Mouse (Mus musculus): ENCODE data around the gene Map4k3. TPM values are rescaled to one million over a fixed set of nuclear protein-coding genes. Genes with fewer than 3 reads are reported as not detected.

Gene Map4k3
- polyA plus RNA-seq, 1 experiment from 2014 or later = 37.5 TPM

DNA sequence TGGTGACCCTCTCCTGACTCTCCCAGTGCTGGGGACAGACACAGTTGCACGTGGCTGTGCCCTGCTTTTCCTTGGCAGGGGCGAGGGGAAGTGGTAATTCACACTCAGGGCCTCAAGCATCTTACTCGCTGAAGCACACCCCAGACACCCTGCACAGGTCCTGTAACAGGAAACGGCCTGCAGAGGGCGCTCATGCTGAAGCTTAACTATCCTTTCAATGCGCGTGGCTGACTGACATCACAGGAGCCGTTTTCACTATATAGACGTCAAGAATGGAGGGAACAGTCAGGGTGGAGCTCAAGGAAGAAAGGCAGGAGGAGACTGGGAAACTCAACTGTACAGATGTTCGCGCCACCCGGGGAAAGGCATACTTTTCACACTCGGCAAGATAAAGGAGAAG is 126.9 kb downstream of the Map4k3 start:
- no peak overlapping the region for H3K4me3 ChIP-seq (ENCODE audit: low read depth, low read length)
- H3K9ac ChIP-seq (replicated peaks; ENCODE audit: low read depth) = no peak overlapping the region
- no peaks in the 10 kb centered on the region for H3K4me1 ChIP-seq (ENCODE audit: insufficient read depth, low read depth, low read length)
- ATAC-seq (no peak), DNase-seq (ENCODE audit: low spot score) (peak; percentile 38)
- no peaks in the 10 kb centered on the region for H3K27me3 ChIP-seq (replicated peaks; ENCODE audit: insufficient read depth, low read length)
- TF ChIP-seq CTCF (IDR thresholded peaks at IDR 0.05) (peak; percentile 66), EP300 (IDR thresholded peaks at IDR 0.05) (no peak)
- 58% methylated on average over 13 of the region's 13 CpGs for WGBS
- no peaks in the 10 kb centered on the region for H3K9me3 ChIP-seq (ENCODE audit: low read length)
- peaks cover 56% of the 10 kb centered on the region for H3K36me3 ChIP-seq (ENCODE audit: insufficient read depth, low read length)
- H3K4me2 ChIP-seq (replicated peaks; ENCODE audit: low read depth, low read length) = no peak overlapping the region
- H3K27ac ChIP-seq (ENCODE audit: low read length) = no peak overlapping the region

- no peak overlapping the region for H3K27ac ChIP-seq (ENCODE audit: low read length)
- no peak overlapping the region for H3K4me3 ChIP-seq (ENCODE audit: low read depth, low read length)
- 91% methylated on average over 6 of the region's 6 CpGs for WGBS
- TF ChIP-seq CTCF (IDR thresholded peaks at IDR 0.05) (no peak), EP300 (IDR thresholded peaks at IDR 0.05) (no peak)
- no peak overlapping the region for H3K4me2 ChIP-seq (replicated peaks; ENCODE audit: low read depth, low read length)
- no peak overlapping the region for H3K9ac ChIP-seq (replicated peaks; ENCODE audit: low read depth)
- H3K9me3 ChIP-seq (ENCODE audit: low read length) = no peaks in the 10 kb centered on the region
- peaks cover 25% of the 10 kb centered on the region; the same call in 1 of the 2 replicates for H3K36me3 ChIP-seq (ENCODE audit: insufficient read depth, low read length)
- H3K4me1 ChIP-seq (ENCODE audit: insufficient read depth, low read depth, low read length) = no peaks in the 10 kb centered on the region
- ATAC-seq (no peak), DNase-seq (ENCODE audit: low spot score) (no peak)
- H3K27me3 ChIP-seq (replicated peaks; ENCODE audit: insufficient read depth, low read length) = no peaks in the 10 kb centered on the region
Observed at GRCm38 (mm10) chr17:80583051-80583450, 145.2 kb downstream of the Map4k3 start.

- Histone ChIP-seq H3K36me3 (ENCODE audit: insufficient read depth, low read length) (peaks cover 22% of the 10 kb centered on the region; the same call in 1 of the 2 replicates), H3K4me1 (ENCODE audit: insufficient read depth, low read depth, low read length) (peaks cover 3% of the 10 kb centered on the region; the same call in 1 of the 2 replicates), H3K9me3 (ENCODE audit: low read length) (no peaks in the 10 kb centered on the region), H3K27me3 (replicated peaks; ENCODE audit: insufficient read depth, low read length) (no peaks in the 10 kb centered on the region), H3K27ac (ENCODE audit: low read length) (no peak overlapping the region), H3K4me3 (ENCODE audit: low read depth, low read length) (no peak overlapping the region), H3K4me2 (replicated peaks; ENCODE audit: low read depth, low read length) (no peak overlapping the region), H3K9ac (replicated peaks; ENCODE audit: low read depth) (no peak overlapping the region)
- 55% methylated on average over 6 of the region's 6 CpGs for WGBS
- DNase-seq (ENCODE audit: low spot score) (no peak), ATAC-seq (no peak)
- TF ChIP-seq EP300 (IDR thresholded peaks at IDR 0.05) (no peak), CTCF (IDR thresholded peaks at IDR 0.05) (no peak)
Observed at GRCm38 (mm10) chr17:80579901-80580300, 148.4 kb downstream of the Map4k3 start.

GRCm38 (mm10) chr17:80579089-80579488 is 149.2 kb downstream of the Map4k3 start:
- Histone ChIP-seq H3K4me3 (ENCODE audit: low read depth, low read length) (no peak overlapping the region), H3K4me2 (replicated peaks; ENCODE audit: low read depth, low read length) (no peak overlapping the region), H3K27me3 (replicated peaks; ENCODE audit: insufficient read depth, low read length) (no peaks in the 10 kb centered on the region), H3K36me3 (ENCODE audit: insufficient read depth, low read length) (peaks cover 16% of the 10 kb centered on the region; the same call in 1 of the 2 replicates), H3K27ac (ENCODE audit: low read length) (no peak overlapping the region), H3K4me1 (ENCODE audit: insufficient read depth, low read depth, low read length) (peaks cover 3% of the 10 kb centered on the region; the same call in 1 of the 2 replicates), H3K9me3 (ENCODE audit: low read length) (no peaks in the 10 kb centered on the region), H3K9ac (replicated peaks; ENCODE audit: low read depth) (no peak overlapping the region)
- WGBS = 90% methylated on average over 9 of the region's 9 CpGs
- no peak for TF ChIP-seq CTCF (IDR thresholded peaks at IDR 0.05)
- TF ChIP-seq EP300 (IDR thresholded peaks at IDR 0.05) = no peak
- DNase-seq (ENCODE audit: low spot score) (no peak), ATAC-seq (no peak)

DNA sequence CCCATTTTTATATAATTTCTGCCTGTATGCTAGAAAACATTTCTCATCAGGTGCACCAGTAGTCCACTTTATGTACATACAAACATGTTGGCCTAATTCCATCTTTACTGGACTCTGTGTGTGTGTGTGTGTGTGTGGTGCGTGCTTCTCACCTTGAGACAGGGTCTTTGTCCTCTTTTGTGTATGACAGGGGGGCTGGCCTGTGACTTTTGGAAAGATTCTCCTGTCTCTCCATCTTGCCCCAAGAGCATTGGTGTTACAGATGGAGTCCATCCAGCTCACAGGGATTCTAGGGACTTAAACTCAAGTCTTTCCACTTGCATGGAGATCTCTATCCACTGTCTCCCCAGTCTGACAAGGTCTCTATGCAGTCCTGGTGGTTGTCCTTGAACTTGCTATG is 150.2 kb downstream of the Map4k3 start:
- H3K9me3 ChIP-seq (ENCODE audit: low read length) = no peaks in the 10 kb centered on the region
- ATAC-seq (no peak), DNase-seq (ENCODE audit: low spot score) (no peak)
- peaks cover 12% of the 10 kb centered on the region; the same call in 1 of the 2 replicates for H3K36me3 ChIP-seq (ENCODE audit: insufficient read depth, low read length)
- peaks cover 3% of the 10 kb centered on the region; the same call in 1 of the 2 replicates for H3K4me1 ChIP-seq (ENCODE audit: insufficient read depth, low read depth, low read length)
- H3K4me3 ChIP-seq (ENCODE audit: low read depth, low read length) = no peak overlapping the region
- H3K27me3 ChIP-seq (replicated peaks; ENCODE audit: insufficient read depth, low read length) = no peaks in the 10 kb centered on the region
- no peak overlapping the region for H3K9ac ChIP-seq (replicated peaks; ENCODE audit: low read depth)
- H3K27ac ChIP-seq (ENCODE audit: low read length) = no peak overlapping the region
- WGBS = 95% methylated on average over 1 of the region's 1 CpGs
- no peak overlapping the region for H3K4me2 ChIP-seq (replicated peaks; ENCODE audit: low read depth, low read length)
- TF ChIP-seq EP300 (IDR thresholded peaks at IDR 0.05) (no peak), CTCF (IDR thresholded peaks at IDR 0.05) (no peak)

DNA sequence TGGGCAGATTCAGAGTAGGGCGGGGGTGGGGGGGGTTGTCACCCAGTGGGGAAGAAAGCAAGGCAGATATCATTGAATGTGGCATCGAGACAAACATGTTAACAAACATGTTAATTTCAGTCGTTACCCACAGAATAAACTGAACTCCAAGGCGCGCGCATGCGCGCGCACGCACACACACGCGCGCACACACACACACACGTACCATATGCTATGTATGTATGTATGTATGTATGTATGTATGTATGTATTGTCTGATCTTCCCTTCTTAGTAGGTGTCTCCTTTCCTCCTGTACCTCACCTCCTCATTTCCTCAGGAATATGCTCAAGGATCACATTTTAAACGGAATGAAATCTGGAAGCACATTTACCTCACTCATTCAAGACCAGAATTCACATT is 150.6 kb downstream of the Map4k3 start, which contains the start of gene Cdkl4:
Gene Cdkl4, minus strand, starts transcription at position 175 of the 400 bp plus-strand sequence.
- ATAC-seq (no peak), DNase-seq (ENCODE audit: low spot score) (no peak)
- H3K27ac ChIP-seq (ENCODE audit: low read length) = no peak within 1 kb of the TSS
- 75% methylated on average over 15 of the region's 15 CpGs for WGBS
- H3K27me3 ChIP-seq (replicated peaks; ENCODE audit: insufficient read depth, low read length) = no peaks in the 10 kb centered on the region
- no peak within 1 kb of the TSS for H3K9ac ChIP-seq (replicated peaks; ENCODE audit: low read depth)
- peaks cover 3% of the 10 kb centered on the region; the same call in 1 of the 2 replicates for H3K4me1 ChIP-seq (ENCODE audit: insufficient read depth, low read depth, low read length)
- peaks cover 8% of the 10 kb centered on the region; the same call in 1 of the 2 replicates for H3K36me3 ChIP-seq (ENCODE audit: insufficient read depth, low read length)
- no peak for TF ChIP-seq CTCF (IDR thresholded peaks at IDR 0.05)
- no peak for TF ChIP-seq EP300 (IDR thresholded peaks at IDR 0.05)
- H3K4me2 ChIP-seq (replicated peaks; ENCODE audit: low read depth, low read length) = peak within 1 kb of the TSS; percentile 64
- H3K9me3 ChIP-seq (ENCODE audit: low read length) = no peaks in the 10 kb centered on the region
- H3K4me3 ChIP-seq (ENCODE audit: low read depth, low read length) = peak within 1 kb of the TSS; percentile 25; the same call in 1 of the 2 replicates

All from lung, postnatal 0 days (tissue).